Mouse (Mus musculus) liver, postnatal 0 days (tissue): Measurements from ENCODE around the gene Nol8. TPM values are rescaled to one million over a fixed set of nuclear protein-coding genes. Genes with fewer than 3 reads are reported as not detected.

ENCODE experiments used
- ATAC-seq: fragments of 200-750 bp; cut with Nextera tagmentation; 2 replicates; pipeline ENCODE4 v1.8.0; 2017; ENCODE audit warnings: mild to moderate bottlenecking, moderate library complexity
- DNase-seq: peaks from one replicate; pipeline ENCODE4 v3.0.0-alpha.2; 2016
- H3K27ac ChIP-seq: fragments of 300-500 bp; sonication (generic); 2 replicates; pipeline ENCODE4 v1.5.1; 2014; ENCODE audit warnings: antibody characterized with exemption, moderate library complexity, mild to moderate bottlenecking, low read depth
- H3K27me3 ChIP-seq: fragments of 300-500 bp; sonication (generic); 2 replicates; pipeline ENCODE4 v1.6.1; 2014; ENCODE audit warnings: low read length, control low read depth, mixed read lengths; ENCODE audit not compliant: insufficient read depth
- H3K36me3 ChIP-seq: fragments of 300-500 bp; sonication (generic); replicated peaks from 2 replicates; pipeline ENCODE4 v1.6.1; 2014; ENCODE audit warnings: mild to moderate bottlenecking, control low read depth, low read length, moderate library complexity, mixed read lengths; ENCODE audit not compliant: insufficient read depth
- H3K4me1 ChIP-seq: fragments of 300-500 bp; sonication (generic); 2 replicates; pipeline ENCODE4 v1.6.1; 2014; ENCODE audit warnings: antibody characterized with exemption, mild to moderate bottlenecking, control low read depth; ENCODE audit not compliant: insufficient read depth
- H3K4me2 ChIP-seq: fragments of 300-500 bp; sonication (generic); 2 replicates; pipeline ENCODE4 v1.6.1; 2014; ENCODE audit warnings: low read depth, mild to moderate bottlenecking, low read length, moderate library complexity, mixed read lengths
- H3K4me3 ChIP-seq: fragments of 300-500 bp; sonication (generic); 2 replicates; pipeline ENCODE4 v1.5.1; 2014; ENCODE audit warnings: low read depth, low read length
- H3K9ac ChIP-seq: fragments of 300-500 bp; sonication (generic); replicated peaks from 2 replicates; pipeline ENCODE4 v1.6.1; 2014; ENCODE audit warnings: mild to moderate bottlenecking, moderate library complexity
- H3K9me3 ChIP-seq: fragments of 300-500 bp; sonication (generic); 2 replicates; pipeline ENCODE4 v1.6.1; 2016; ENCODE audit warnings: mild to moderate bottlenecking, control low read depth, low read length, mixed read lengths
- CTCF ChIP-seq: sonication (generic); IDR thresholded peaks from 2 replicates; pipeline ENCODE4 v1.5.1; 2016; ENCODE audit warnings: antibody characterized with exemption, low read depth
- EP300 ChIP-seq: IDR thresholded peaks from 2 replicates; pipeline ENCODE4 v1.6.1; 2016; ENCODE audit warnings: antibody characterized with exemption, low read depth, mild to moderate bottlenecking
- WGBS: fragments of 180-500 bp; shearing (Covaris S2); extraction: QIAGEN DNeasy Blood & Tissue Kit; methylation state at CpG from one replicate; pipeline ENCODE4 v1.1.7; 2014; ENCODE audit not compliant: insufficient replicate concordance; 5-methylcytosine and 5-hydroxymethylcytosine counted together
- polyA plus RNA-seq: library from polyadenylated mRNA; unstranded; fragments of >200 nt; fragmentation: Nextera tagmentation; extraction: Ambion mirVana; gene quantifications from 2 replicates; pipeline ENCODE4 v1.2.1, GENCODE M21; 2015

Nol8 gene
- polyA plus RNA-seq, 1 experiment from 2014 or later: 8.0 TPM

DNA sequence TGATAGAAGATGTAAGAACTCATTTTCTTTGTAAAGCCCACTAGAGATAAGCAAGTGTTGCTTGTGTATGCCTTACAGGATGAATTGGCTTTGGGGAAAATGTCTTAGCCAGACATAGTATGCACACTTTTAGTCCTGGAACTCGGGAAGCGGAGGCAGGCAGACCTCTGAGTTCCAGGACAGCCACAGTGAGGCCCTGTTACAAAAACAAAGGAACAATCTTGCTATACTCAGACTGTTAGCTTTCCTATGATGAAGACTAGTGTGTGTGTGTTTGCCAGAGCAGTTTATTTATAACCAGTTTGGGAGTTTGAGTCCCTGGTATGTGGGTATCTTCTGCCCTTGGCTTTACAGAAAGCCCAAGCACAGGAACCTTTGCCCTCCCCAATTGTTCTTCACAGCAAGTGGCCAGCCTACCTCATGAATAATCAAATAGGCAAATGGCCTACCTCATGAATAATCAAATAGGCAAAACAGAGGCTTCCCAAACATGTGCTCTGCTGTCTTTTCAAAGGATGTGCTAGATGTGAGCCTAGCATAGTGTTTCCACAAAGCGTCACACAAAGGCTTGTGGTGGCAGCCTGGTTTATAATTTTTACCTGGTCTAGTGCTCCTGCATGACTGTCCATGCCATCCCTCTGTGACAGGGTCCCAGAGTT is 53.3 kb downstream of the Nol8 start:
- H3K4me1 ChIP-seq: no peaks in the 10 kb centered on the region
- H3K9ac ChIP-seq: no peak overlapping the region
- H3K4me3 ChIP-seq: no peak overlapping the region
- no peak overlapping the region for H3K4me2 ChIP-seq
- ATAC-seq (no peak), DNase-seq (no peak)
- H3K9me3 ChIP-seq: no peaks in the 10 kb centered on the region
- H3K36me3 ChIP-seq: peaks cover 71% of the 10 kb centered on the region
- 93% methylated on average over 3 of the region's 3 CpGs for WGBS
- TF ChIP-seq EP300 (no peak), CTCF (no peak)
- H3K27me3 ChIP-seq: no peaks in the 10 kb centered on the region
- no peak overlapping the region for H3K27ac ChIP-seq

GRCm38 (mm10) chr13:49708311-49708710 is 55.4 kb downstream of the Nol8 start:
- no peak for TF ChIP-seq EP300
- TF ChIP-seq CTCF: no peak
- WGBS: 86% methylated on average over 8 of the region's 8 CpGs
- no peak overlapping the region for H3K4me3 ChIP-seq
- no peak for ATAC-seq
- H3K9me3 ChIP-seq: no peaks in the 10 kb centered on the region
- peaks cover 73% of the 10 kb centered on the region for H3K36me3 ChIP-seq
- H3K4me2 ChIP-seq: no peak overlapping the region
- no peak for DNase-seq
- H3K27ac ChIP-seq: no peak overlapping the region
- H3K27me3 ChIP-seq: no peaks in the 10 kb centered on the region
- no peaks in the 10 kb centered on the region for H3K4me1 ChIP-seq
- no peak overlapping the region for H3K9ac ChIP-seq

DNA sequence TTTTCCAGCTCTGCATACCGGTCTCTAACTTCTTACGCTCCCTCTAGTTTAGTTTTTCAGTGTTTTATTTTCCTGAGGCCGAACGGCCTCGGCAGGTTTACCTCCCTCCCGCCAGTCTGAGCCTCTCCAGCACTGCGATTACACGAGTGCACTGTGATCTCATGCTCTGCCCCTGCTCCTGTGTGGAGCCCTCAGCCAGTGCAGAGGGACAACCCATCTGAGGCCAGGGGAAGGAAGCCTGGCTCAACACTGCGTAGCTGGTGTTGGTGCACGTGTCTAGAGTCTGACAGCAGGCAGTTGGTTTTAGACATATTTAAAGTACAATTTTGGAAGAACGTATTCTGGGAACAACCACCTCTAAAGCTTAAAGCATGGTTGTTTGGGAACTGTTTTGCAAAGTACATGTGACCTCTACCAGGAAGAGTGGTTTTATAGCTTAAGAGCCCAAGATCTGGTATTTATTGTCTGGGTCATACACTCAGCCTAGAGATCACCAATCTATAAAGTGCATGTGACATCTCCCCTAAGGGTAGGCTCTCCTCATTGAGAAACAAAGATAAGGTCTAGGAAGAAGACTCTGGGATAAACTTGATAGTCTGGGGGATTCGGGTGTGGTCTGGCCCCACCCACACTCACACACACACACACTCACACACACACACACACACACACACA is 59.3 kb downstream of the Nol8 start:
- no peak overlapping the region for H3K9ac ChIP-seq
- no peaks in the 10 kb centered on the region for H3K27me3 ChIP-seq
- ATAC-seq (no peak), DNase-seq (no peak)
- no peak for TF ChIP-seq CTCF
- no peak for TF ChIP-seq EP300
- 87% methylated on average over 12 of the region's 12 CpGs for WGBS
- no peak overlapping the region for H3K4me2 ChIP-seq
- H3K36me3 ChIP-seq: peaks cover 73% of the 10 kb centered on the region
- no peak overlapping the region for H3K4me3 ChIP-seq
- no peaks in the 10 kb centered on the region for H3K9me3 ChIP-seq
- no peak overlapping the region for H3K27ac ChIP-seq
- H3K4me1 ChIP-seq: no peaks in the 10 kb centered on the region

GRCm38 (mm10) chr13:49719310-49719709 is 66.4 kb downstream of the Nol8 start:
- H3K27me3 ChIP-seq: no peaks in the 10 kb centered on the region
- ATAC-seq (no peak), DNase-seq (no peak)
- H3K9me3 ChIP-seq: no peaks in the 10 kb centered on the region
- H3K27ac ChIP-seq: no peak overlapping the region
- H3K4me2 ChIP-seq: no peak overlapping the region
- TF ChIP-seq EP300 (no peak), CTCF (no peak)
- WGBS: 85% methylated on average over 3 of the region's 3 CpGs
- H3K4me3 ChIP-seq: no peak overlapping the region
- H3K4me1 ChIP-seq: no peaks in the 10 kb centered on the region
- peaks cover 81% of the 10 kb centered on the region for H3K36me3 ChIP-seq
- H3K9ac ChIP-seq: no peak overlapping the region

Other genes with a start within 250 kb of the Nol8 start
- gene Ippk, start 231.8 kb upstream of the Nol8 start, polyA plus RNA-seq: 5.9 and 6.0 TPM in 2 replicates
- 0.47 TPM in 2 replicates for gene Tes3-ps, start 159.8 kb upstream of the Nol8 start, polyA plus RNA-seq
- 0.31 and 0.38 TPM in 2 replicates for gene Ecm2, start 148.3 kb upstream of the Nol8 start, polyA plus RNA-seq
- gene Aspn, start 108.6 kb upstream of the Nol8 start, polyA plus RNA-seq: 0.93 and 1.8 TPM in 2 replicates
- 0.19 and 0.21 TPM in 2 replicates for gene Omd, start 70.6 kb upstream of the Nol8 start, polyA plus RNA-seq
- 1.3 and 1.6 TPM in 2 replicates for gene Ogn, start 45.0 kb upstream of the Nol8 start, polyA plus RNA-seq
- 13.7 TPM in 2 replicates for gene Cenpp, start 293 bp upstream of the Nol8 start, polyA plus RNA-seq
- 13.4 and 16.9 TPM in 2 replicates for gene Iars, start 29.0 kb downstream of the Nol8 start, polyA plus RNA-seq
- gene Gm30302, start 145.9 kb downstream of the Nol8 start, polyA plus RNA-seq: 0.04 TPM in 1 of 2 replicates, not detected in the other